Mouse (Mus musculus) forebrain, embryonic 15.5 days (tissue): ENCODE measurements at regions not wholly inside any gene's neighbourhood (a gene's known extent, or its start where the extent isn't known, plus 50 kb on each side); places are given as distances from the start of the nearest gene placed in this dataset.

Experiments
- ATAC-seq: fragments of 200-750 bp; cut with Nextera tagmentation; replicated peaks from 2 replicates; pipeline ENCODE4 v1.8.0; 2017; ENCODE audit warnings: mild to moderate bottlenecking, moderate TSS enrichment, moderate library complexity
- H3K27ac ChIP-seq: fragments of 300-500 bp; sonication (generic); replicated peaks from 2 replicates; pipeline ENCODE4 v1.5.1; 2015; ENCODE audit warnings: mild to moderate bottlenecking, inconsistent platforms
- H3K27me3 ChIP-seq: fragments of 300-500 bp; sonication (generic); 2 replicates; pipeline ENCODE4 v1.6.1; 2015; ENCODE audit warnings: inconsistent platforms
- H3K36me3 ChIP-seq: fragments of 300-500 bp; sonication (generic); 2 replicates; pipeline ENCODE4 v1.6.1; 2015; ENCODE audit warnings: mild to moderate bottlenecking, inconsistent platforms
- H3K4me1 ChIP-seq: fragments of 300-500 bp; sonication (generic); 2 replicates; pipeline ENCODE4 v1.6.1; 2015; ENCODE audit warnings: inconsistent platforms
- H3K4me2 ChIP-seq: fragments of 300-500 bp; sonication (generic); replicated peaks from 2 replicates; pipeline ENCODE4 v1.6.1; 2015; ENCODE audit warnings: mild to moderate bottlenecking, inconsistent platforms
- H3K4me3 ChIP-seq: fragments of 300-500 bp; sonication (generic); 2 replicates; pipeline ENCODE4 v1.5.1; 2015; ENCODE audit warnings: mild to moderate bottlenecking, inconsistent platforms
- H3K9ac ChIP-seq: fragments of 300-500 bp; sonication (generic); replicated peaks from 2 replicates; pipeline ENCODE4 v1.6.1; 2015; ENCODE audit warnings: mild to moderate bottlenecking, inconsistent platforms
- H3K9me3 ChIP-seq: fragments of 300-500 bp; sonication (generic); 2 replicates; pipeline ENCODE4 v1.6.1; 2016; ENCODE audit warnings: inconsistent platforms
- WGBS: fragments of 180-500 bp; shearing (Covaris S2); methylation state at CpG from one replicate; pipeline ENCODE4 v1.1.7; 2015; ENCODE audit warnings: mixed read lengths; 5-methylcytosine and 5-hydroxymethylcytosine counted together

- Histone ChIP-seq H3K27ac (no peak overlapping the region), H3K4me1 (no peaks in the 10 kb centered on the region), H3K27me3 (no peaks in the 10 kb centered on the region), H3K9ac (no peak overlapping the region), H3K9me3 (no peaks in the 10 kb centered on the region), H3K36me3 (no peaks in the 10 kb centered on the region), H3K4me3 (no peak overlapping the region), H3K4me2 (no peak overlapping the region)
- 79% methylated on average over 3 of the region's 3 CpGs for WGBS
- ATAC-seq, result no peak
Observed at GRCm38 (mm10) chr2:9197025-9197424, 684.0 kb upstream of the 4930412O13Rik start.

DNA sequence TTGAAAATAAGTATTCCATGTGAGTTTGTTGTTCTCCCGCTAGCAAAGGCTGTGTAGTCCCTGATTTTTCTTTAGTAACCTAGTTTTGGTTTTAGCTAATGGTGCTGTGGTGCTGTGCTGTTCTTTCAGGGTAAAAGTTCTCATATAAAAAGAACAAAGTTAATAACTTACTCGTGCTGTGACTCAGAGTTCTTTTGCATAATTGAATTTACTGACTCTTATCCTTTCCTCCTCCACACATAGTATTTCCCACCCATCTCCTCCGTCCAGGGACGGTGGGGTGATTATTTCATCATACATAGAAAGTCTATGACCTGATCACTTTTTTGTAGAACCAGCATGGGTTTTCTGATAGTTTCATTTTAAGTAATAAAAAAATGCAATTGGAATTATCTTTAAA, 673.1 kb upstream of the 4930412O13Rik start:
- H3K36me3 ChIP-seq, result no peaks in the 10 kb centered on the region
- no peak overlapping the region for H3K4me2 ChIP-seq
- H3K27ac ChIP-seq, result no peak overlapping the region
- no peaks in the 10 kb centered on the region for H3K4me1 ChIP-seq
- ATAC-seq, result no peak
- no peaks in the 10 kb centered on the region for H3K9me3 ChIP-seq
- 84% methylated on average over 4 of the region's 4 CpGs for WGBS
- no peak overlapping the region for H3K4me3 ChIP-seq
- no peaks in the 10 kb centered on the region for H3K27me3 ChIP-seq
- no peak overlapping the region for H3K9ac ChIP-seq
